Mouse (Mus musculus) ovary, adult 18-20 months (tissue): ENCODE measurements around the gene 1810043G02Rik.
"Not testable (repeated sequence)": the region's sequence is repeated elsewhere in the genome, so short reads cannot be mapped to it uniquely, and the experiment has no call there.

Experiments
- DNase-seq: peaks from one replicate; pipeline ENCODE4 v3.0.0; 2022; ENCODE audit warnings: low spot score, mixed read lengths

1810043G02Rik gene

DNA sequence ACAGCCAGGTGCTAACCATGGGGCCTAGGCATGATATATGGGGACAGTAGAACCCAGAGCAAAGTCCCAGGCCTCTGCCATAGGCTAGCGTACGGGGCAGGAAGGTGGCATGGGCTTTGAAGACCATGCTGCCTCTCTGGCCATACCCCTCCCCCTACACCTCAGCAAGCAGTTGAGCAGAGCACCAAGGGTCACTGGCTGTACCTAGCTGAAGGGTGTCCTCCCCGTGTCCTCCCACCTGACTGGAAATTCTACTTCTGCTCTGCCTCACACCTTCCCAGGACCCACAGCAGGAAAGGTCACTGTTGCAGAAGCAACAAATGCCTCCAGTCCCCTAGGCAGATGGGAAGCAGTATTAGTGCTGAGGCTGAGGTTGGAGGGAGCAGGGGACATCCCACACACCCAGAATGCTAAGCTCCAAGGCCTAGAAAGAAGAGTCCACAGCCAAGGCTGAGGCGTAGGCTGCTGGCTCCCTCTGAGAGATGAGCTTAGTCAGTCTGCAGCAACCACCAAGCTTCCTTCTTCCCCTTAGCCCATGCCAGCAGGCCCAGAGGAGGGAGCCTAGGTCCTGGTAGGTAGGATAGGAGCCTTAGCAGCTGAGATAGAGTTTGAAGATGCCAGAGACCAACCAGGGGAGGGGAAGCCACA lies 27.6 kb downstream of the 1810043G02Rik start:
- DNase-seq: no peak

DNA sequence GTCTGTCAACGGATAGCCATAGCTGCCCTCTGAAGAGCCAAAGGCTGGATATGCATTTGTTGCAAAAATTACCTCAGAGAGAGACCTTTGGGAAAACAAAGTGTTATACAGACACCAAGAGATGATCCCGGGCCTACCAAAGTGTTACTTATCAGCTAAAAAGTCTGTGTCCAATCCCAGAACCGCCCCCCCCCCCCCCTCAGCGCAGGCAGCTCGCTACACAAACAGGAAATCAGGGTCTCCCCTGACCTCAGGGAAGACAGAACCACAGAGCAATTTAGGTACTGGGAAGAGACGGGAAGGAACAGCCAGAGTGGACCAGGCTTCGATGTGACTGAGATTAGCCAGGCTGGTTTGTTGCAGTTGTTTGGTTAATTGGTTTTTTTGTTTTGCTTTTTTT lies 28.9 kb downstream of the 1810043G02Rik start:
- no peak for DNase-seq

DNA sequence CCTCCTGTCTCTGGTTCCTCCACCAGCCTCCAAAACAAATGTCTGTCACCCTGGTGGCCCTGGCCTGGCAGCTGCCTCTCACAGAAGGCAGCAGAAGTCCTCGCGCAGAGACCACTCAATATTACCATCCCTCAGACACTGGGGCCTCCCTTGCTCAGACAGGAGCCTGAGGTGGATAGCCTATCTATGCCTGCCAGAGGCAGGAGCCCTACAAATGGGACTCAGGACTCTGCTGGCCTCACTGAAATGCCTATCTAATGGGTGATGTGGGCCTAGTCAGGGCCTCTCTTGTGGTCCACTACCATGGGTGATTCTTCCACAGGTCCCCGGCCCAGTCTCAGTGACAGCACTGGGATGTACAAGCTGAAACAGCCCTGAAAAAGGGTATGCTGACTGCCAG lies 29.8 kb downstream of the 1810043G02Rik start:
- no peak for DNase-seq

DNA sequence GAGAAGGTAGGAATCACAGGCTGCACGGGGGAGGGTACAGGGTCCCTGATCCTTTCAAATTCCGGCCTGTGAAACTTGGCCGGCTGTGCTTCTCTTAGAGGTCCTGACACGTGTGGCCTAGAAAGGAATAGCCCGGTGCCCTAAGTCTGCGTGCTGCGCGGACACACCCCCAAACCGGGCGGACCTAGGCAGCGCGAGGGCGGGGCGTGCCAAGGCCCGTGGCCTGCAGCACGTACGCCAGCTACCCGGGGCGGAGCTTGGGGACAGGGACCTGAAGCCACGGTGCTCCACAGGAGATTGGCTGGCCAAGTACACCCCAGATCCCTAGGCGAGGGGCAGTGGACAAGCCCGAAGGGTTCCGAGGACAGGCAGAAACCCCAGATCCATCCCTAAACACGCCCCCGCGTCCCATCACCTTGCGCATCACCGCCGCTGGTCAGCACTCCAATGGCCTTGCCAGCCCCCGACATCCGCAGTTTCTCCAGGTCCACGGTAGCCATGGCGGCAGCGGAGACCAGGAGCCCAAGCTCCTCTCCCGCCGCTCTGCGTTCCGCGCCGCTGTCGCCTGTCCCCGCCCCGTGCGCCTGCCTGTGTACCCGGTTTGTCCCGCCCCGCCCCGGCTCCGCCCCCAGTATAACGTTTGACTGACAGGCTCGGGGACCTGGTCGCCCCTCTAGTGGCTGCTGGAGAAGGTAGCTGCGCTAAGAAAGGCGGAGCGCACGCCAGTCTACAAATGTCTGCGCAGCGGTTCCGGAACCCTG lies 31.0 kb downstream of the 1810043G02Rik start:
- DNase-seq: peak; percentile 91

DNA sequence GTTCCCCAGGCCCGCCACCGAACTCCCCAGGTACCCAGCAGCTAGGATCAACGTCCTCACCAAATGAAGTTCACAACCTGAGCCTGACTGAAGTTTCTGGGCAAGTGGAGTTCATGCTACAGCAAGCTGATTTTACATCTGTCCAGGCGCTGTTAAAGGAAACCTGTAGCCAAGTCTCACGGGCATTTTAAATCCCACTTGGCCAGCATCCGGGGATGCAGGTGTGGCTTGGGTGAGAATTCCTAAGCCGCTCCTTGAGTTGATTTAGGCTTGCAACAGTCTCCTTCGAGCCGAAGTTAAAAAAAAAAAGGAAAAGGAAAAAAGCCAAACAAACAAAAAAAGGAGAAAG lies 31.6 kb downstream of the 1810043G02Rik start, which contains the start of gene Pfkl:
TSS of gene Pfkl (minus strand) at position 139 of the 349 bp plus-strand sequence.
- DNase-seq: no peak

DNA sequence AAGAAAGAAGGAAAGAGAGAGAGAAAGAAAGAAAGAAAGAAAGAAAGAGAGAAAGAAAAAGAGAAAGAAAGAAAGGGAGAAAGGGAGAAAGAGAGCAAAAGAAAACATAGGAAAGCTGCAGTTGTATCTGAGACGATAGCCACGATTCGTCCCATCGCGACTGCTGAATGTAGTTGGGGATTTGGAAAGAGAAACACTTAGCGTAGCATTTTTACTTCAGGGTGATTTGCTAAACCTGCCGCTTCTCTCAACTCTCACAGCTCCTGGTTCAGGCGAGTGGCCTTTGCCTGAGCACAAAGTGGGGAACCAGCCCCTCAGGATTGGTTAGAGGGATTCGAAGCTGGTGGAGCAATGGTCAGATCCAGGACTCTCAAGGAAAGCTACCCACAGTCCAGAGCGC lies 32.0 kb downstream of the 1810043G02Rik start:
- DNase-seq: no peak

DNA sequence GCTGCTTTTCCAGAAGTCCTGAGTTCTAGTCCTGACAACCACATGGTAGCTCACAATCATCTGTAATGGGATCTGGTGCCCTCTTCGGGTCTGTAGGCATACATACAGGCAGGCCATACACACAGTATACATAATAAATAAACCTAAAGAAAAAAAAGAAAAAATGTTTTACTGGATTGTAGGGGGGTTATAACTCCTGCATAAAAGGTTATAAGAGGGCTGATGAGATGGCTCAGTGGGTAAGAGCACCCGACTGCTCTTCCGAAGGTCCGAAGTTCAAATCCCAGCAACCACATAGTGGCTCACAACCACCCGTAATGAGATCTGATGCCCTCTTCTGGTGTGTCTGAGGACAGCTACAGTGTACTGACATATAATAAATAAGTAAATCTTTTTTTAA lies 32.8 kb downstream of the 1810043G02Rik start:
- DNase-seq: not testable (repeated sequence)

DNA sequence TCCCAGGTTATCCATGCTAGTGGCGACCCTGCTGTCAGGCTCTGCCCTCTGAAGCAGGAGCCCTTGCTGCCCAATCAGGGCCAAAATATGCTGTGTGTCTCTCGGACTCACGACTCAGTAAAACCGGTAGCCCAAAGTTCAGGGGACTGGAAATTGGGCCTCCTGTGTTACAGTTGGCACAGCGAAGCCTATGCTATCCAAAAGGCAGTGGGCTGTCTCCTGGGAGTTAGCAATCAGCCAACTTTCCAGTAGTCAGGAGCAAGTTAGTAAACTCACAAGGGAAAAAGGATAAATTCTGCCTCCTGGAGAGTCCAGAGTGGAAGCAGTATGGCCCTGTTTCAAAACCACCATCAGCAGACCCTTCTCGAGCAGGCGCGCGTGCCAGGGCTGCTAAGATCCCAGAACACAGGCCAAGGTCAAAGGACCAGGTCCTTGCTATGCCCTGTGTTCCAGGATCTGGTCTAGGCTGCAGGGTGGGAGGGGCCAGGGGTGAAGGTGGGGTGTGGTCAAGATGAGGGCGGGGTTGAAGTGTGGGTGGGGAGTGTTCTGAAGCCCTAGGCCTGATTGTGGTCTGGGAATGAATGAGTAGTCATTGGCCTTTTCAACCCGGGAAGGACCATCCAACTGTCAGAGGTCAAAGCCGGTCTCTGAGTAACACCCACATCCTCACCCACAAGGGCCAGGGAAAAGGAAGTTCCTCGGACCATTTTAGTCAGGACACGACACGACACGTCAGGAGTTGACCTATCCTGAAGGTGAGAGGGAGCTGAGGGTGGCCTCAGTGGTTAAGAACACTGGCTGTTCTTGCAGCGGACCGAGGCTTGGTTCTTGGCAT lies 34.6 kb downstream of the 1810043G02Rik start:
- peak; percentile 25 for DNase-seq

DNA sequence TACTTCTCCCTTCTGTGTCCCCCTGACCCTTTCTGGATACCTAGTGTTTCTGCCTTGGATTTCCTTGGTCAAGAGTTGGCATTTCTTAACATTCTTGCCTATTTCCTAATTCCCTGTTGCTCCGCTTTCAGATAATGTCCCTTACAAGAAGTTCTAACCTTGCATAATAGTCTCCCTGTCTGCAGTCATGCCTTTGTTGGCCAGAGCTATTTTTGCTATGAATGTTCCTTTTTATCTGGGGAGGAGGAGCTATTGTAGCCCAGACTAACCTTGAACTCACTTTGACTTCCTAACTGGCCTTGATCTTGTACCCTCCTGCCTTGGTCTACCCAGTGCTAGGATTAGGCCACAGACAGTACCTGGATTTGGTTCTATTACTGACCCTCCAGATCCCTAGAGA lies 37.2 kb downstream of the 1810043G02Rik start:
- DNase-seq: no peak

DNA sequence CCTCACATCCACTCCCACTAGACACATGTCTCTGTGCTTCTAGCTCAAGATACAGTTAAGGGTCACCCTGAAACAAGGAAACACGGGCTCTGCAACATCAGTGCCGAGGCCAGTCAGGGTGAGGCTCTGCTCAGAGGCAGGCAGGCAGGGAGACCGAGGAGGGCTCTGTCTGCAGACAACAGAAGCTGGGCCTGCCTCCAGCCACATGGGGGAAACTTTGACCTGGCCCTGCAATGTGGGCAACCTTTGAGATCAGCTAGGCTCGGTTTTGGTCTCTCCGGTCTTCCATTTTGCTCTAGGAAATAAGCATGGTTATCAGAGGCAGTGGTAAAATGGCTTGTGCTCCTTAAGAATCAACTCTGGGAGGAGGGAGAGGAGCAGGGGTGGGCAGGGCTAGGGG lies 38.0 kb downstream of the 1810043G02Rik start:
- DNase-seq: no peak

DNA sequence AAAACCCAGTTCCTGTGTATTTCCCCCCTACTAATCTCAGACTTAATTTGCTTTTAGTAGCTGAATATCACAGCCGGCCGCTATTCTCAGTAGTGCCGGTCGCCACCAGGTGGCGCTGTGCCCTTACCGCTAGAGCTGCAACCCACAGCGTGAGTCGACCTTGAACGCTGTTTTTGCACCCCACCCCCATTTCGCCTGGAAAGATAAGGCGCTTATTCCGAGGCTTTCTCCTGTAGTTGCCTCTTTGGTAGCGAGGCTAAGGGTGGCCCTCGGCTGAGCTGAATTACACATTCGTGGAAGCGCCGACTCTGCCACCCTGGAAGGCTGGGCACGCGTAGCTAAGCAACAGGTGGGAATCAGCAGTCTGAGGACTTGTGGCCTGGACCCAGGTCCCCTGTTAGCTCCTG lies 40.5 kb downstream of the 1810043G02Rik start:
- peak; percentile 74 for DNase-seq

DNA sequence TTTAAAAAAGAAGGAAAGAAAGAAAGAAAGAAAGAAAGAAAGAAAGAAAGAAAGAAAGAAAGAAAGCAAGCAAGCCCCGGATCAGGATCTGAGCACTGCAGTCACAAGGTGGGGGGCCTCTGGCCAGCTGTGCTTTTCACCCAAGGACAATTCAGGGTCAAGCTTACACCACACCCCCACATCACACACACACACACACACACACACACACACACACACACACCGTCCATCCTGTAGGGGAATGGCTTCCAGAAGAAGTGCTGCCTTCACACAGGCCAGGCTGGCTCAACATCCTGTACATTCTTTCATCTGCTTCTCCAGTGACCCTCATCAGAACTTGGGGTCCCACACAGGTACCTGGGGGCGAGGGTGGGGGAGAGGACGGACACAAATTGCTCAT lies 41.0 kb downstream of the 1810043G02Rik start:
- DNase-seq: no peak

DNA sequence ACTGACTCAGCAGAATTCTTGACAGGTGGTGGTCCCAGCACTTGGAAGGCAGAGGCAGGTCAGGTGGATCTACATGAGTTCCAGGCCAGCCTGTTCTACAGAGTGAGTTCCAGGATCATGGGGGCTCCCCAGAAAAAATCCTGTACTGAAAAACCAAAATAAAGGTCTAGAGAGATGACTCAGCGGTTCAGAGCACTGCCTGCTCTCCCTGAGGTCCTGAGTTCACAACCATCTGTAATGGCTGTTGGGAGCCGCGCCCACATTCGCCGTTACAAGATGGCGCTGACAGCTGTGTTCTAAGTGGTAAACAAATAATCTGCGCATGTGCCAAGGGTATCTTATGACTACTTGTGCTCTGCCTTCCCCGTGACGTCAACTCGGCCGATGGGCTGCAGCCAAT lies 41.7 kb downstream of the 1810043G02Rik start:
- not testable (repeated sequence) for DNase-seq

DNA sequence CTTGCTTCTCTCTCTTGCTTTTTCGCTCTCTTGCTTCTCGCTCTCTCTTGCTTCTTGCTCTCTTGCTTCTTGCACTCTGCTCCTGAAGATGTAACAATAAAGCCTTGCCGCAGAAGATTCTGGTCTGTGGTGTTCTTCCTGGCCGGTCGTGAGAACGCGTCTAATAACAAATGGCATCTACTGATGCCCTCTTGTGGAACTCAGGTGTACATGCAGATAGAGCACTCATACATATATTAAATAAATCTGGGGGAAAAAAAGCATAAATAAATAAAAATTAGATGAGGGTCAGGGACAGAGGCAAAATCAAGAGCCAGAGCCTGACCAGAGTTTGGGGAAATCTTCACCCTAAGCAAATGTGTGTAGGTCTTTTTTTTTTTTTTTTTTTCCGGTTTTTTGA lies 47.1 kb downstream of the 1810043G02Rik start:
- not testable (repeated sequence) for DNase-seq

DNA sequence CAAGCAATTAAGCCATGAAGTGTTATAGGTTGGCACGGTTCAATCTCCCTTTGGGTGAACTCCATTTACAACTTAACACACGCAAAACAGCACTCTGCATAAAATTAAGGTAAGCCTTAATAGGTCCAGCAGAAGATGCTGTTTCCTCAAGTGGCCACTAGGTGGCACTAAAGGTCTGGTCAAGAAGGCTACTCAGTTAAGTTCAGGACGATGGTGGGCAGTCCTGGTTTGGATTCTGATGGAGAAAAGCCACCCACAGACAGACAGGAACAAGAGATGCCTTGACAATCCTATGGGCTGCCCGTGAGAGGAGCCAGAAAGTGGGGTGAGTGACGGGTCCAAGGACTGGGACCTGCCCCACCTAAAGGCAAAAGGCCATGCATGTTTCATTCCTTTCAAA lies 49.8 kb downstream of the 1810043G02Rik start:
- peak; percentile 38 for DNase-seq

DNA sequence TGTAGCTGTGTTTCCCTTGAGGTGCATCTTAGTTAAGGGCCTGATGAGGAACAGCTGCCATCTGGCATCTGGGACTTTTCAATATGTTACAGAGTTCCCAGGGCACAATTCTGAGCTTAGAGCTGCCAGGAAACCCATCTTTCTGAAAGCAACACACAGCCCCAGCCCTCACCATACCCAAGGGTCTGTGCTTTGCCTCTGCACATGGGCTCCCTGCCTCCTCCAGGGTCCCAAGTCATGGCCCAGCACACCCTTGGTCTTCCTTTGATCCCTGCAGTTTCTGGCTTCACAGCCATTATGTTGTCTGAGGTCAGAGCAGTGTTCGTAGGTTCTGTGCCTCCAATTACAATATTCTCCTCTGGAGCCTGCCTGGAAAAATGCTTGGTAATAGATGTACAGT lies 50.8 kb downstream of the 1810043G02Rik start:
- no peak for DNase-seq

DNA sequence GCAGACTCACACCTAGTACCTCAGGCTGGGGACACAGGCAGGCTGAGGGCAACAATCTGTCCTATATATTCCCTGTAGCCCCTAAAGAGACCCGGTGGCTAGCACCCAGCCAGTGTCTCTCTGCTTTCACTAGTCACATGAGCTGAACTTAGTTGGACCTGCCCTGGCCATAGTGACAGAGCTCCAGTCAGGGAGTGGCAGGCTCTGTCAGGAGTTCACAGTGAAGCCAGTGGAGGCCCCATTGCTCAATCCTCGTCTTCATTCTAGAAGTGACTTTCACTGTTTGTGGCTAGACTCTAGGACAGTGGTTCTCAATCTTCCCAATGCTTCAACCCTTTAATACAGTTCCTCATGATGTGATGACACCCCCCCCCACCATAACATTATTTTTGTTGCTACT lies 53.7 kb downstream of the 1810043G02Rik start:
- no peak for DNase-seq
